Comparison of ENCODE assay signal across 20 mouse cellular contexts in the genomic region with DNA sequence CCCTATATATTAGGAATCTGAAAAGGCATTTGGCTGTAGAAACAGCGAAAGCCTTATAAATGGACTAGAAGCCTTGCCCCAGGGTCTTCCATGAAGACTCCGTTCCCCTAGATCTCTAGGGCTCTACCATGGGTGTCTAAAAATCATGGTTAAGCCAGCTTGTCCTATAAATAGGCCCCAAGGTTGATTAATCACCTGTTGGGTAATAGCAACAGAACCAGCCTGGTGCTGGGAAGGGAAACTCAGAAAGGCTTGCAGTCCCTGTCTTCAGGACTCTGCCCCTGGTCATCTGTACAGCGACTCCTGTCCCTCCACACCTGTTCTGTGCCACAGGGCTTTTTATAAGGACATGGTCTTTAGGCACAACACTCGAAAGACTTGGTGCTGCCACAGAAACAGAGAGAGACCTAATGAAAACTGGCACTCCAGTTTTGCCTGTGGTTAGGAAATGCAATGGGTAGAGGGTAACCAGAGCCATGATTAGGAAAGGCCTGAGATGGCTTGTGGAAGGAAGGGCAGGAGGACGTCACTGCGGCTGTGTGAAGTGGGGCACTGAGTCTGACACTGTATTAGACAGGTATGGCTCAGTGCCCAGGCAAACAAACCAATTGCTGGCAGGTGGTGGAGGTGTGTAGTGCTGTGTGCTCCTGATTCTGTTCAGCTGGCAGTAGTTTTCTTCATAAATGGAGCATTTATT. TPM values are rescaled to one million over a fixed set of nuclear protein-coding genes. Genes with fewer than 3 reads are reported as not detected.
DNase-seq lines count a peak whose midpoint lies in the region; ATAC-seq and TF ChIP-seq lines count a peak whose summit lies in the region.
"Had no signal": no experiment of that assay in that cellular context is flagged by ENCODE, and none has a peak within 500 bp of the region (broad histone marks: within the 10 kb centered on the region; RNA-seq: fewer than 3 reads in every experiment).

No protein-coding gene starts in this region.

- H3K27ac ChIP-seq in intestine, embryonic 16.5 days (ENCODE audit: low read length): no peak overlapping the region
- no peak overlapping the region for H3K27ac ChIP-seq in intestine, postnatal 0 days (ENCODE audit: low read depth, low read length)
- H3K27ac ChIP-seq in lung, postnatal 0 days (ENCODE audit: low read length): no peak overlapping the region
- H3K27ac ChIP-seq: embryonic facial prominence, embryonic 12.5 days; heart, adult 2 months; heart, embryonic 15.5 days; kidney, postnatal 0 days; limb, embryonic 13.5 days had no signal

- 90% methylated on average over 6 of the region's 6 CpGs for WGBS in intestine, embryonic 16.5 days
- 89% methylated on average over 6 of the region's 6 CpGs for WGBS in intestine, postnatal 0 days
- 75% methylated on average over 6 of the region's 6 CpGs for WGBS in lung, postnatal 0 days

- ATAC-seq in intestine, embryonic 16.5 days: peak; percentile 52; the same call in 1 of the 2 replicates
- no peak for ATAC-seq in intestine, postnatal 0 days
- ATAC-seq in Patski: peak; percentile 58
- peak; percentile 92 for ATAC-seq in lung, postnatal 0 days
- ATAC-seq in frontal cortex, adult (ENCODE audit: low TSS enrichment): no peak
- ATAC-seq: forebrain, postnatal 0 days; hindbrain, embryonic 16.5 days had no signal

- H3K36me3 ChIP-seq in intestine, embryonic 16.5 days (ENCODE audit: control insufficient read depth, insufficient read depth, low read length): peaks cover 14% of the 10 kb centered on the region
- peaks cover 42% of the 10 kb centered on the region for H3K36me3 ChIP-seq in intestine, postnatal 0 days (ENCODE audit: control insufficient read depth, insufficient read depth)
- 0 out of 2 replicates have a peak, but pooled peaks cover 5% of the 10 kb centered on the region for H3K36me3 ChIP-seq in lung, postnatal 0 days (ENCODE audit: insufficient read depth, low read length)
- peaks cover 61% of the 10 kb centered on the region for H3K36me3 ChIP-seq in megakaryocyte, embryonic 14.5 days (replicated peaks; ENCODE audit: low read length)

- no peak overlapping the region for H3K4me3 ChIP-seq in intestine, embryonic 16.5 days (ENCODE audit: low read length)
- H3K4me3 ChIP-seq in intestine, postnatal 0 days (ENCODE audit: low read depth, low read length): no peak overlapping the region
- H3K4me3 ChIP-seq in lung, postnatal 0 days (ENCODE audit: low read depth, low read length): no peak overlapping the region
- H3K4me3 ChIP-seq in megakaryocyte, embryonic 14.5 days (replicated peaks): peak overlapping the region; percentile 80
- H3K4me3 ChIP-seq: embryonic facial prominence, embryonic 12.5 days; heart, adult 2 months; heart, embryonic 15.5 days; limb, embryonic 13.5 days had no signal

- H3K9ac ChIP-seq in intestine, embryonic 16.5 days (ENCODE audit: low read depth, low read length): no peak overlapping the region
- H3K9ac ChIP-seq in intestine, postnatal 0 days (ENCODE audit: low read depth, low read length): no peak overlapping the region
- H3K9ac ChIP-seq in lung, postnatal 0 days (replicated peaks; ENCODE audit: low read depth): no peak overlapping the region
- H3K9ac ChIP-seq: embryonic facial prominence, embryonic 12.5 days; forebrain, postnatal 0 days; heart, embryonic 15.5 days; limb, embryonic 13.5 days had no signal

- no peak for TF ChIP-seq CTCF in intestine, postnatal 0 days (IDR thresholded peaks at IDR 0.05; ENCODE audit: low read depth)
- TF ChIP-seq CTCF in Patski (IDR thresholded peaks at IDR 0.05): no peak
- TF ChIP-seq CTCF in lung, postnatal 0 days (IDR thresholded peaks at IDR 0.05): no peak

- no peak for DNase-seq in Patski (ENCODE audit: low read depth, low spot score)
- peak; percentile 75 for DNase-seq in lung, postnatal 0 days (ENCODE audit: low spot score)
- no peak for DNase-seq in cerebellum, adult 11-12 months
- DNase-seq in testis, postnatal 14 days (ENCODE audit: low spot score): no peak
- DNase-seq: cerebellum, postnatal 10 days; forebrain, postnatal 0 days; heart, adult 2 months; heart, postnatal 4 days; kidney, adult 18-20 months; layer of hippocampus, postnatal 36 days; thymus, adult 2 months had no signal

- in situ Hi-C loops in Patski (cut with MboI; ENCODE audit: low pct_unique_long_range_greater_than_20kb): no loop called here

- no peak overlapping the region for H3K4me2 ChIP-seq in intestine, embryonic 16.5 days (ENCODE audit: low read depth, low read length)
- no peak overlapping the region for H3K4me2 ChIP-seq in intestine, postnatal 0 days (replicated peaks; ENCODE audit: low read depth)
- no peak overlapping the region for H3K4me2 ChIP-seq in lung, postnatal 0 days (replicated peaks; ENCODE audit: low read depth, low read length)
- H3K4me2 ChIP-seq: embryonic facial prominence, embryonic 12.5 days; heart, embryonic 15.5 days; limb, embryonic 13.5 days had no signal

- no peaks in the 10 kb centered on the region for H3K27me3 ChIP-seq in intestine, embryonic 16.5 days (replicated peaks; ENCODE audit: control insufficient read depth, insufficient read depth, low read length)
- H3K27me3 ChIP-seq in intestine, postnatal 0 days (replicated peaks; ENCODE audit: control insufficient read depth, insufficient read depth, low read length): no peaks in the 10 kb centered on the region
- no peaks in the 10 kb centered on the region for H3K27me3 ChIP-seq in Patski
- no peaks in the 10 kb centered on the region for H3K27me3 ChIP-seq in lung, postnatal 0 days (replicated peaks; ENCODE audit: insufficient read depth, low read length)
- no peaks in the 10 kb centered on the region for H3K27me3 ChIP-seq in megakaryocyte, embryonic 14.5 days (replicated peaks)
- H3K27me3 ChIP-seq: embryonic facial prominence, embryonic 12.5 days; heart, embryonic 15.5 days; limb, embryonic 13.5 days had no signal

- no peak for TF ChIP-seq EP300 in lung, postnatal 0 days (IDR thresholded peaks at IDR 0.05)

- H3K9me3 ChIP-seq in intestine, embryonic 16.5 days (ENCODE audit: control insufficient read depth, low read length): no peaks in the 10 kb centered on the region
- no peaks in the 10 kb centered on the region for H3K9me3 ChIP-seq in intestine, postnatal 0 days (ENCODE audit: control insufficient read depth)
- H3K9me3 ChIP-seq in lung, postnatal 0 days (ENCODE audit: low read length): no peaks in the 10 kb centered on the region
- H3K9me3 ChIP-seq in megakaryocyte, embryonic 14.5 days: no peaks in the 10 kb centered on the region
- H3K9me3 ChIP-seq: embryonic facial prominence, embryonic 12.5 days; heart, embryonic 15.5 days; limb, embryonic 13.5 days had no signal

- POLR2A ChIA-PET in Patski (lab: Charles Lee): no interaction called here

- no peaks in the 10 kb centered on the region for H3K4me1 ChIP-seq in intestine, embryonic 16.5 days (ENCODE audit: control insufficient read depth, insufficient read depth, low read length)
- H3K4me1 ChIP-seq in intestine, postnatal 0 days (replicated peaks; ENCODE audit: control insufficient read depth, insufficient read depth, low read length): no peaks in the 10 kb centered on the region
- H3K4me1 ChIP-seq in lung, postnatal 0 days (ENCODE audit: insufficient read depth, low read depth, low read length): no peaks in the 10 kb centered on the region
- peaks cover 61% of the 10 kb centered on the region for H3K4me1 ChIP-seq in megakaryocyte, embryonic 14.5 days
- H3K4me1 ChIP-seq: embryonic facial prominence, embryonic 12.5 days; heart, embryonic 15.5 days; limb, embryonic 13.5 days had no signal

- CTCF ChIA-PET in Patski (lab: Charles Lee): interaction anchor here (1.0 kb wide), 1 partner anchor 168 kb away, joined by 3 read pairs; no protein-coding TSS in a partner anchor

RNA-seq across cellular contexts. Expression of a gene that starts 7.7 kb away (rescaled TPM):
- polyA plus RNA-seq in intestine, embryonic 16.5 days (2015; fragmentation: Nextera tagmentation; extraction: Ambion mirVana): 29.9 and 33.5 TPM in 2 replicates
- polyA plus RNA-seq in intestine, postnatal 0 days (2015; fragmentation: Nextera tagmentation; extraction: Ambion mirVana): 19.7 and 20.6 TPM in 2 replicates
- polyA plus RNA-seq in Patski (2021): 39.3 TPM
- polyA plus RNA-seq in lung, postnatal 0 days (2015; fragmentation: Nextera tagmentation; extraction: Ambion mirVana): 19.9 and 20.0 TPM in 2 replicates
- 34.1 and 96.8 TPM in 2 replicates for polyA plus RNA-seq in megakaryocyte, embryonic 14.5 days (2012; ENCODE audit: insufficient read depth, low replicate concordance)

RNA-seq across cellular contexts. Expression of a gene that starts 9.9 kb away (rescaled TPM):
- polyA plus RNA-seq in intestine, embryonic 16.5 days (2015; fragmentation: Nextera tagmentation; extraction: Ambion mirVana): 4.3 and 6.8 TPM in 2 replicates
- 4.3 and 4.9 TPM in 2 replicates for polyA plus RNA-seq in intestine, postnatal 0 days (2015; fragmentation: Nextera tagmentation; extraction: Ambion mirVana)
- 29.8 TPM for polyA plus RNA-seq in Patski (2021)
- 31.0 and 38.5 TPM in 2 replicates for polyA plus RNA-seq in lung, postnatal 0 days (2015; fragmentation: Nextera tagmentation; extraction: Ambion mirVana)
- polyA plus RNA-seq in megakaryocyte, embryonic 14.5 days (2012; ENCODE audit: insufficient read depth, low replicate concordance): 31.4 and 127 TPM in 2 replicates

RNA-seq across cellular contexts. Expression of a gene that starts 56.3 kb away (rescaled TPM):
- polyA plus RNA-seq in intestine, embryonic 16.5 days (2015; fragmentation: Nextera tagmentation; extraction: Ambion mirVana): 11.9 and 15.2 TPM in 2 replicates
- 10.1 and 11.2 TPM in 2 replicates for polyA plus RNA-seq in intestine, postnatal 0 days (2015; fragmentation: Nextera tagmentation; extraction: Ambion mirVana)
- polyA plus RNA-seq in Patski (2021): 10.9 TPM
- polyA plus RNA-seq in lung, postnatal 0 days (2015; fragmentation: Nextera tagmentation; extraction: Ambion mirVana): 7.8 and 8.5 TPM in 2 replicates
- 1.0 and 1.9 TPM in 2 replicates for polyA plus RNA-seq in megakaryocyte, embryonic 14.5 days (2012; ENCODE audit: insufficient read depth, low replicate concordance)

Comparison
In these comparisons a context has a peak if more than half of its experiments do, and no peak if none do; other contexts are left out.
1. ATAC-seq: peak in intestine, embryonic 16.5 days (single experiment), Patski (single experiment) and lung, postnatal 0 days (single experiment); none in intestine, postnatal 0 days (single experiment) and frontal cortex, adult (single experiment).